Mouse (Mus musculus) megakaryocyte, embryonic 14.5 days (primary cell): ENCODE results near the gene Mthfr. TPM values are rescaled to one million over a fixed set of nuclear protein-coding genes. Genes with fewer than 3 reads are reported as not detected.
A peak's percentile ranks its signal among the peaks of the same experiment; 100 is the strongest.

Experiments used
- H3K27me3 ChIP-seq: replicated peaks from 2 replicates; pipeline ENCODE3; 2012; ENCODE audit warnings: inconsistent platforms
- H3K36me3 ChIP-seq: replicated peaks from 2 replicates; pipeline ENCODE3; 2012; ENCODE audit warnings: low read length, inconsistent platforms, mixed read lengths
- H3K4me1 ChIP-seq: 2 replicates; pipeline ENCODE4 v1.6.1; 2012; ENCODE audit warnings: inconsistent platforms
- H3K4me3 ChIP-seq: replicated peaks from 2 replicates; pipeline ENCODE3; 2012; ENCODE audit warnings: moderate library complexity, mild to moderate bottlenecking, inconsistent platforms
- H3K9me3 ChIP-seq: 2 replicates; pipeline ENCODE4 v1.6.1; 2012; ENCODE audit warnings: inconsistent platforms
- FLI1 ChIP-seq: IDR thresholded peaks from 2 replicates; pipeline ENCODE4 v1.6.1; 2012; ENCODE audit warnings: low read length, inconsistent platforms, mixed read lengths
- GATA1 ChIP-seq: IDR thresholded peaks from 3 replicates; pipeline ENCODE4 v1.6.1; 2012; ENCODE audit warnings: mixed read lengths, low read length, inconsistent platforms, borderline replicate concordance
- polyA plus RNA-seq: library from polyadenylated mRNA; stranded (reverse); fragments of >175 nt; gene quantifications from 2 replicates; pipeline ENCODE4 v1.2.3, GENCODE M21; 2012; ENCODE audit warnings: low replicate concordance; ENCODE audit not compliant: insufficient read depth

The Mthfr gene
- polyA plus RNA-seq, 1 experiment: 3.5 TPM

DNA sequence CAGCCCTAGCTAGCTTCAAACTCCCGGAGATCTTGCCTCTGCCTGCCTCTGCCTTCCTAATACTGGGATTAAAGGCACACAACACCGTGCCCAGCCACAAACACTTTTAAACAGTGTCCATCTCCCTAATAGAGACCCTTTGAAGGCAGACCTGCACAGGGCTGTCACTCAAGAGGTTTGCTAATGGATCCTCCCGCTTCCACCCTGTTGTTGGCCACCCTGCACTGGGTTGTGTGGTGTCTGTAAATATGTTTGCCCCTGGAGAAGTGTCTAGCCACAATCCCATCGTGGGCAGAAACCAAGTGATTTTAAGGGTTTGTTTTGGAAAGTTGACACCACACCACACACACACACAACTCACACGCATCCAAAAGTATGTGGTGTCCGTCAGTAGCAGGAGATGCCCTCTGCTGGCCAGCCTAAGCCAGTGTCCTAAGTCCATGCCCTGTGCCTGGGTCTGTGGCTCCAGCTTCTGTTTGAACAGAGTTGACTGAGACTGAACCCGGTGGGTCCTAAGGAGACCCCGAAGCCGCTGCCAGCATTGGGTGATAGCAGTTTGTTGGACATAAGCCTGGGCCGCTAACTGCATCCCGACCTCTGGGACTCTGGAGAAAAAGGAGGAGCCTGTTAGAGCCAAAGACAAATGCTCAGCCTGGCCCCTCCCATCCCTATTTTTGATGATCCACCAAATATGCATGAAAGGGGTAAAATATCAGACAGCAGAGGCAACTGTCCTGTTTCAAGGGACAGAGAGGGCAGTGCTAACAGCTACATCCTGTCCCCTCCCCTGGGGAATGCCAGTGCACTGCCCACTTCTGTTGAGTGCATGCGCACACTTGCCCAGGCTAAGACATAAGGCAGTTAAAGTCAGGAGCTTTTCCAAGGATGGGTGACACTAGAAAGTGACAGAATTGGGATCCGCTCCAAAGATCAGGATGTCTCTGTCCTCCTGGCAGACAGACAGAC, 21.5 kb downstream of the Mthfr start:
- TF ChIP-seq FLI1: no peak
- TF ChIP-seq GATA1: no peak
- peaks cover 38% of the 10 kb centered on the region for H3K36me3 ChIP-seq
- H3K9me3 ChIP-seq: no peaks in the 10 kb centered on the region
- H3K27me3 ChIP-seq: peaks cover 94% of the 10 kb centered on the region
- H3K4me3 ChIP-seq: no peak overlapping the region
- H3K4me1 ChIP-seq: peaks cover 25% of the 10 kb centered on the region

- Histone ChIP-seq H3K27me3 (peaks cover 92% of the 10 kb centered on the region), H3K4me3 (no peak overlapping the region), H3K4me1 (peaks cover 32% of the 10 kb centered on the region), H3K9me3 (no peaks in the 10 kb centered on the region), H3K36me3 (peaks cover 31% of the 10 kb centered on the region)
- TF ChIP-seq GATA1 (no peak), FLI1 (no peak)
Observed at GRCm38 (mm10) chr4:148061086-148061480, 22.2 kb downstream of the Mthfr start.

- Histone ChIP-seq H3K4me3 (no peak overlapping the region), H3K36me3 (no peaks in the 10 kb centered on the region), H3K27me3 (peaks cover 82% of the 10 kb centered on the region), H3K9me3 (no peaks in the 10 kb centered on the region), H3K4me1 (peaks cover 41% of the 10 kb centered on the region)
- TF ChIP-seq FLI1: no peak
- no peak for TF ChIP-seq GATA1
Observed at GRCm38 (mm10) chr4:148065702-148066400, 27.0 kb downstream of the Mthfr start.

GRCm38 (mm10) chr4:148066401-148066744, 27.5 kb downstream of the Mthfr start:
- Histone ChIP-seq H3K36me3 (no peaks in the 10 kb centered on the region), H3K27me3 (peaks cover 79% of the 10 kb centered on the region), H3K9me3 (no peaks in the 10 kb centered on the region), H3K4me1 (peaks cover 42% of the 10 kb centered on the region), H3K4me3 (no peak overlapping the region)
- TF ChIP-seq GATA1 (no peak), FLI1 (no peak)

DNA sequence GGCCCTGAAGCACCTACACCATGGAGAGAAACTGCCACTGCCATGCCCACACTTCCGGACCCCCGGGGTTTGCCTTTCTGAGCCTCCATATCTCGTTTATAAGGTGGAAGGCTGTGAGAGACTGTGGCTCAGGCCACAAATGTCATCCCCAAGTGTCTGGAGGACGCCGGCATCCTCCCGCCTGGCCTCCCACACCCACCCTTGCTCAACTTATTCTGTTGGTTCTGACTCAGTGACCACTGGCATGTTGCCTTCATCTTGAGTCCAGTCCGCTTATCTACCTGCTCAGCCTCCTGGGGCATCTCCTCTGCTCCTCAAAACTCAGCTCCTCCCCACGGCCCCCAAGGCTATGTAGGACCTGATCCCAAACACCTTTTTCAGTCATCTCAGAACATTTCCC, 28.5 kb downstream of the Mthfr start:
- Histone ChIP-seq H3K4me1 (peaks cover 45% of the 10 kb centered on the region), H3K36me3 (no peaks in the 10 kb centered on the region), H3K9me3 (no peaks in the 10 kb centered on the region), H3K27me3 (peaks cover 78% of the 10 kb centered on the region), H3K4me3 (no peak overlapping the region)
- no peak for TF ChIP-seq GATA1
- no peak for TF ChIP-seq FLI1

DNA sequence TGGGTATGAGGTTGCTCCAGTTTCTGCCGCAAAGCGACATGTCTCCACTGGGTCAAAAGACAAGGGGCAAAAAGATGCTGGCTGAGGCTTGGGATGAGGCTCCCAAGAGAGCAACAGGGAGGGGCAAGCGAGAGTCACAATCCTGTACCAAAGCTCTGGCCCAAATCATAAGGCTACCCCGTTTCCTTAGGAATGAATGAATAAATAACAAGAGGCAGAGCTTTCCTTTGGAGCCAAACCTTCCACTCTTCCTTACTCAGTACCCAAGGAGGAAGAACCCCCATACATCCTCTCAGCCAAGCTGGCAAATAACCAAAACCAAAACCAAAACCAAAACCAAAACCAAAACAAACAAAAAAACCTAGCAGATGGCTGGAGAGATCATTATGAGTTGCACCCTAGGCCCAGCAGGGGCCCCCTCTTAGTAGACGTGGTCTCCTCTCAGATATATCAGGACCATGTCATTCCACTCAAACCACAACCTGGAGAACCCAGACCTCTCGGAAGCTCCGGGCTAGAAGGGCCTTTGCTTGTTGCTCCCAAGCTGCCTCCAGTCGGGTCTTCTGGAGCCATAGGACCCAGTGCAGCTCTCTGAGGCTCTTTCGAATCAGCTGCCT, 30.8 kb downstream of the Mthfr start:
- H3K4me1 ChIP-seq: peaks cover 47% of the 10 kb centered on the region
- H3K4me3 ChIP-seq: no peak overlapping the region
- no peaks in the 10 kb centered on the region for H3K9me3 ChIP-seq
- peaks cover 66% of the 10 kb centered on the region for H3K27me3 ChIP-seq
- H3K36me3 ChIP-seq: no peaks in the 10 kb centered on the region
- TF ChIP-seq FLI1: no peak
- TF ChIP-seq GATA1: no peak

- Histone ChIP-seq H3K4me3 (no peak overlapping the region), H3K9me3 (no peaks in the 10 kb centered on the region), H3K27me3 (peaks cover 67% of the 10 kb centered on the region), H3K4me1 (peaks cover 45% of the 10 kb centered on the region), H3K36me3 (no peaks in the 10 kb centered on the region)
- no peak for TF ChIP-seq FLI1
- no peak for TF ChIP-seq GATA1
Observed at GRCm38 (mm10) chr4:148071508-148071907, 32.6 kb downstream of the Mthfr start.

DNA sequence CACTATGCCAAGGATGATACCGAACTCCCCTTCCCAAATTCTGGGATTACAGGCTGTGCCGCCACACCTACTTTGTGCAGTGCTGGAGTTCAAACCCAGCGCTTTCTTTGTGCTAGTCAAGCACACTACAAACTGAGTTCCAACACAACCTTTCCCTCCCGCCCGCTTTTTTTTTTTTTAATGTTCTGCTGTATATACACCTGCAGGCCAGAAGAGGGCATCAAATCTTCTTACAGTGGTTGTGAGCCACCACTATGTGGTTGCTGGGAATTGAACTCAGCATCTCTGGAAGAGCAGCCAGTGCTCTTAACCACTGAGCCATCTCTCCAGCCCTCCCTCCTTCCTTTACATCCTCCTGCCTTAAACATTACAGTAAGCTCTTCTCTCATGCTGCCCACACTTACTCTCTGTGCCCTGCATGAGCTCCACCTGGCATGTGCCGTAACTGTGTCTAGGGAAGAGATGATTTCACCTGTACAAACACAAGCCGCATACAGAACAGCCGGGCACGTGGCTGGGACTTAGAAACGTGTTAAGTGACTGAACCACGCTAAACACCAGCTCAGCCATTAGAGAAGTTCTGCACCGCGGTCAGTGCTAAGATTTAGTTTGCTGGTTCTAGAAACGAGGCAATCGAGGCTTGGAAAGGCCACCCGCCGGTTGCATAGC, 35.8 kb downstream of the Mthfr start:
- H3K4me1 ChIP-seq: peaks cover 58% of the 10 kb centered on the region
- H3K9me3 ChIP-seq: no peaks in the 10 kb centered on the region
- H3K4me3 ChIP-seq: peak overlapping the region; percentile 56
- peaks cover 45% of the 10 kb centered on the region for H3K27me3 ChIP-seq
- peaks cover 20% of the 10 kb centered on the region for H3K36me3 ChIP-seq
- no peak for TF ChIP-seq FLI1
- no peak for TF ChIP-seq GATA1

DNA sequence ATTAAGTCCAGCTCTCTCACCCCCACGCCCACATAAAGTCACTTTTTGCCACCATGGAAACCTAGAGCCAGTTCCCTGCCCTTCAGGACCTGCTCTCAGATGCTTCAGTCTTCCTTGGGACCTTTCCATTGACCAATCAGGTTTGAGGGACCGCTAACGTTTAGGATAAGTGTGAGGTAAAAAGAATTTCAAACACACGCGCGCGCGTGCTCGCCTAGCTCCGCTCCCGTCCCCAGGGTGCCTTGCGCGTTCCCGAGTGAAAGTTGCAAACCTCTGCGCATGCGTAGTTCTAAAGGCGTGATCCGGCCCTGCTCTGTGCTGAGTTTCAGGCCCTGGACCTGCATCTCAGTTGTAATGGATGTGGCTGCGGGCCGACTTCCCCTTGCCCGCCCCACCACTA, 36.4 kb downstream of the Mthfr start:
- peaks cover 42% of the 10 kb centered on the region for H3K27me3 ChIP-seq
- H3K36me3 ChIP-seq: peaks cover 26% of the 10 kb centered on the region
- TF ChIP-seq GATA1 (no peak), FLI1 (no peak)
- H3K4me1 ChIP-seq: peaks cover 58% of the 10 kb centered on the region
- no peaks in the 10 kb centered on the region for H3K9me3 ChIP-seq
- peak overlapping the region; percentile 56 for H3K4me3 ChIP-seq
